Mouse (Mus musculus) left cerebral cortex, adult 11 months (tissue): ENCODE measurements at regions not wholly inside any gene's neighbourhood (a gene's known extent, or its start where the extent isn't known, plus 50 kb on each side); places are given as distances from the start of the nearest gene placed in this dataset.

Experiments
- DNase-seq: peaks from one replicate; pipeline ENCODE4 v3.0.0; 2022; ENCODE audit warnings: low spot score

DNA sequence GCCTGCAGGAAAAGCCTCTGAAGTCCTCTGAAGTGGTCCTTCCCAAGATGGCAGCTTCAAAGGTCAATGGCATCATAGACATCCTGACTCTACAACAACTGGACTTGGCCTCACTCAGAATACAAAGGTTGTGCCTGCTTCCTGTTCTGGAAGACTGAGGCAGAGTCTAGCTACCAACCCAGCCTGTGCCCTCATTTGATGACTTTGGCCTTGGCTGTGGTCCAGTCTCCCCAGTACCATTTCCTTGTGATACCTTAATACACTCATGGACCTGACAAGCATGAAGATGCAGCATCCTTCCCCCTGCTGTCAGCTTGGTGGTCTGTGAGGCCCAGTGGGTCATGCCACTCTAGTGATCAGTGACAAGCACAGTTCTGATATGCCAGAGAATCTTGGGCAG, 130.6 kb downstream of the Gm4791 start:
- no peak for DNase-seq

DNA sequence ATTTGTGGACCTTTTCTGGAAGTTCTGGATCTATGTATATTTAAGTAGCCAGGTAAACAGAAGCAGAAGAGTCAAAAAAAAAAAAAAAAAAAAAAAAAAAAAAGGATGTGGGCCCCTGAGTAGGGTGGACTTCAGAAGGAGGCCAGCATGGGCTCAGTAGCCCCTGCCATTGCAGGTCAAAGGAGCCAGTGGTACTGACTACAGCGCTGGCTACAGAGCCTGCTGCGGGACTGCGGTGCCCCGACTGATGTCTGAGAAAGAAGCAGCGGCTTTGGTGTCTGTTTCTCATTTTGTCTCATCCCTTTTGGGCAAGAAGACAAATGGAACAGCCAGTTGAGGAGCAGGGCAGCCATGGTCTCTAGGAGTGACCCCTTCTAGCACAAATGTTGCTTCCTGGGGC, 134.9 kb downstream of the Gm4791 start:
- DNase-seq: no peak

DNA sequence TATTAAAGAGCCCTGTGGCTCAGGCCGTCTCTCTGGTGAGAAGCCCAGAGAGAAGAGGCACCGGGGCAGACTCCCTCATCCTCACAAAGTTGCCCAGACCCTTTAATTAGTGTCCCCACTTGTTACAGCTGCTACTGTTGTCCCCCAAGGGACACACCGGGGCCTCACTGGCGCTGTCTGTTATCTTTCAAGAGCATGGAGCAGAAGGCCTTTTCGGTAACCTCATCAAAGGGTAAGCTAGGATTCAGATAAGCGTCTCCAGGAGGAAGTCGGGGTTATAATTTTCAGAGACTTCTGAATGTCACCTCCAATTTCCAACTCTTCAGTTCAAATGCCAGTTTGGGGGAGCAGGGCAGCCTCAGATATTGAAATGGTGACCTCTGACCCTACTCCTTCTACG, 135.3 kb downstream of the Gm4791 start:
- DNase-seq: no peak

DNA sequence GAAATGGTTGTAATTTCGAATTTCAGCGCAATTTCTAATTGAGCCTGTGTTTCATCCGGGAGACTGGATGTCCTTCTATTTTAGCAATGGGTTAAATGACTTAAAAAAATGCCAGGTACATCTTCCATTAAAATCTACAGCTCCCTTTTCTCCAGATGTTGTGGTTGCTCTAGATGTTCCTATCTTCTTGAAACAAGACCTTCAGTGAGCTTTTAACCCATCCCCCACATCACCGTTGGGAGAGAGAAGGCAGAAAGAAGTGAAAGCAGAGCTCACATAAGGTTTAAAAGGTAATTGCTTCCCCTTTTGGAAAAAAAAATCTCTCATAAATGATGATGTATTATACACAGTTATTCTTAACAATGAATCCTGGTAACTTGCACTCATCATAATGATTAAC, 135.9 kb downstream of the Gm4791 start:
- no peak for DNase-seq

DNA sequence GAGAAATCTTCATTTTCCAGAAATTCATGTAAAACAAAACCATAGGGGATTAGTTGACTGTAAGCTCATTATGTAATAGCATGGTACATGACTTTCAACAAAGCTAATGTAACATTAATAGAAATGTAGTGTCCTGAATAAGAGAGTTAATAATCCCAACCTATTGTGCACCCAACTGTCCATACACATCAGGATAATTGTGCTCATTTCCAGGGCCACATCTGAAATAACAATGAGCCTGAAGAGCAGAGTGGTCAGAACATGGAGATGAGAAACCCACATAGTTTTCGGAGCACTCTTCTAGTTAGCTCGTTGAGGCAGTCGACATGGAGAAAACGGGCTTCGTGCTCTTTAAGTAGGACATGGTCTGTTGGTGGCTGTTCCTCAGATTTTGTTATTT, 138.1 kb downstream of the Gm4791 start:
- DNase-seq: no peak

DNA sequence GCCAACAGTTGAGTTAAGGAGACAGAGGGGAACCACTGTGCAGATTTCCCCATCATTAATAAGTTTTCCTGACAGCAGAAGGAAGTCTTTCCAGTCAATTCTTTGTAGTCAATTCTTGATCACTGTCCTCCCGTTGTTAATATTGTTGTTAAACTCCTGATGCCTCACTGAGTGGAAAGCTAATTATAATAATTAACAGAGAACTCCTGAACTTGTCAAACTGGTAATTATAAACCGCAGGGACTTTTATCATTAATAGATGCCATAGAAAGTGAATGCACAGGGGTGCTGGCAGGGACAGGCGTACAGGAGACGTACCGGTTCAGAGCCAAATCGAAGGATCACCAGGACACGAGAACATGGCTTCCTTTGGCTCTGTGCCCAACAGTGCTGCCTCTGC, 154.9 kb downstream of the Gm4791 start:
- DNase-seq: no peak

DNA sequence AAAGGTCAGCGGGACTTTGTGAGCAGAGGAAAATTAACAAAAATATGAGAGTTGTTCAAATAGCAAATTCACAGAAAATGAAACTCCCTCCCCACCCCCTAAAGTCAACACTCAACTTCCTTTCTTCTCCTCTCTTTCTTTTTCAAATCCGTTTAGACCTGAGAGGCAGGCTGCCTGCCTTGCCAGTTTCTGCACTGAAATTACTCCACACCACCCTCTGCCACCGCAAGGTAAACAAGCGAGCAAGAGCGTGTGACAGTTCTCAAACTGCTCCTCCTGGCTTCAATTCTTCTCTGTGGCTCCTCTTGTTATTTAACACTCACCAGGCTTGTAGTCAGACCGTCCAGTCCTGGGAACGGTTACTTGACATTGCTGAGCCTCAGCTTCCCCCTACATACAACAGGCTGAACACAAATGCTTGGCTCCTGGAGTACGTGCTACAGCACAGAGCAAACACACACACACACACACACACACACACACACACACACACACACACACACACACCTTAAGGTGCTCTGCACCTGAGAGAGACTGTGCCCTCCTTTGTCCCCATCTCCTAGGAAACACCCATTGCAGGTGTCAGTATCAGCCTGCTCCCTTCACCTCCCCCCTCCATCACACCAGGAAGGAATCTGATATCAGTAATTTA, 167.1 kb downstream of the Gm4791 start:
- no peak for DNase-seq

DNA sequence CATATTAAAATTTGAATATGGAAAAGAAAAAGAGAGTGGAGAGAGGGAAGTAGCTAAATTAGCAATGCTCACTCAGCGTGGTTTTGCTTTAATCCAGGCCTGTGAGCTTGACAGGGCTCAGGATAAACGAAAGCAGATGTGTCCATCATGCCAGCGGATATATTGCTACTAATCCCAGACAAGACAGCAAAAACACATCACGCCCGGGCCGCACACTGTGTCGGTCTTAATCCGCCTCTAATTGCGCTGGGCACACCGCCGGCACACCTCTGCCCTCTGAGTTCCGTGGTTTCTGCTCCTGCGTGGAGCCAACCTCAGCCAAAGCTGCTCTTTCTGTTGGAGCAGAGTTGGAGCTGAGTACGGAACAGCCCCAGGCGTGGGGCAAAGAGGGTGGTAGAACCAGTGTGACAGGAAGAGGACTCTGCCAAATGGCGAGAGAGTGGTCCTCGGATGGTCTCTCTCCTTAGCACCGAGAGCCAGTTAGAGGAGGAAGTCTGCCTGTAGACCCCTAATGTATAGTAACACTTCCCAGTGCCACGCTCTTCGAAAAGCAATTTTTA, 169.2 kb downstream of the Gm4791 start:
- no peak for DNase-seq

DNA sequence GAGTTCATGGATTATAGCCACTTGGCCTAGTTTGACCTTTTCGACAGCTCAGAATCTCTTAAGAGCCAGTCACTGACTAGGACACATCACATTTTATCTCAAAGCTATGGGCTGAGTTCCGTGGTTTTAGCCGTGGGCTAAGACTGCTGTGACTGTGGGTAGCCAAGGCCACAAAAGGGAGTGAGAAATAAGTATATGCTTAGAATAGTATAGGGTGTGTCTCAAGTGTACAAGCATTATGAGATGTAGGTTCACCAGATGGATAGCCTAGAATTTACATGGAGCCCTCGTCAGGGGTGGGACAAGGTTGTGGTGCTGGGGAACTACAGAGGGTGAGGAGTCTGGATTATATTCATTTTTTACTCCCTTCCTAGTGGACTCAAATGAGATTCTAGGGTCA, 177.5 kb downstream of the Gm4791 start:
- no peak for DNase-seq

DNA sequence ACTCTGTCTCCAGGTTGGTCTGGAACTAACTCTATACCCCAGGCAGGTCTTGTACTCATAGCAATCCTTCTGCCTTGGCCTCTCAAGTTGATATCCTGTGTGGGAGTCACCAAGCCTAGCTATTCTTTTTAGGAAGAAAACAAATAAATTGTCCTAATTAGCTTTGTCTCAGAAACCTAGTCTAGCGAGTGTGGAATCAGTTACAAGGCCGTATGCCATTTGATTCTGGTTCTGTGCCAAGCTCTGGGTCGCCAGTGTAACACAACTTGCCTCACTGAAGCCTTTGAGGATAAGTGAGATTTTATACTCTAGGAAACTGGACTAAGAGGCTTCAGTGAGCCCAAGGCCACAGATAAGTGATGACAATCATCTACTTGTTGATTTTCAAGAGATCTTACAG, 219.6 kb downstream of the Gm4791 start:
- no peak for DNase-seq

DNA sequence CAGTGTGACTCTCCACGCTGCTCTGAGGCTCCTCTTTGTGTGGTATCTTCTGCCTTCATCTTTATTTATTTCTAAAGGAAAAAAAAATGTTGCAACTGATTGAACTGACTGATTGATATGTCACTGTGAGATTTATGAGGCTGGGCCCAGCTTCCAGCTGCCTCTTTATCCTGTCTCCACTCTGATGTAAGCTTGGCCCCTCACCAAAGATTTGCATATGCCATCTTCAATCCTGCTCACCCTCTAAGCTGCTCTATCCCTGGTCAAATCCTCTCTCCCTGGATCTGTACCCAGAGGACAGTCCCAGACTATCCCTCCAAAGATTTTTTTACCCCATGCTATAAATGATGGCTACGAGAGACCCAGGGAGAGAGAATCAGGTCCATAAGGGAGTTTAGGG, 225.0 kb downstream of the Gm4791 start:
- no peak for DNase-seq

DNA sequence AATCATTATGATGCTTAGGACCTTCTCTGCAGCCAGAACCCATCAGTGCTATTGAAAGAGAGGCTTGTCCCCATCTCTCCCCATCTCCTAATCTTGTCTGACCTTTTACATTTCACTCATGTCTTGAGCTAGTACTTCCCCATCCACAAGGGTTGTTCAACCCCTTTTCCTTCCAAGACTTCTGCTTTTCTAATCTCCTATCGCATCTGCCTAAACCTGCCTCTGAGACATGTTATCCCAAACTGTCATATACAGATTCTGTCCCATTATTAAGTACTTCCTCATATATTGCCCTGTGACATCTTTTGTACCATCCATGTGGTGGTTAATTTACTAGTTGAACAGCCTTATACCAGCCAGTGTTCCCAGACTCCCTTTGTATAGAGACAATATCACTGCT, 225.7 kb downstream of the Gm4791 start:
- no peak for DNase-seq

DNA sequence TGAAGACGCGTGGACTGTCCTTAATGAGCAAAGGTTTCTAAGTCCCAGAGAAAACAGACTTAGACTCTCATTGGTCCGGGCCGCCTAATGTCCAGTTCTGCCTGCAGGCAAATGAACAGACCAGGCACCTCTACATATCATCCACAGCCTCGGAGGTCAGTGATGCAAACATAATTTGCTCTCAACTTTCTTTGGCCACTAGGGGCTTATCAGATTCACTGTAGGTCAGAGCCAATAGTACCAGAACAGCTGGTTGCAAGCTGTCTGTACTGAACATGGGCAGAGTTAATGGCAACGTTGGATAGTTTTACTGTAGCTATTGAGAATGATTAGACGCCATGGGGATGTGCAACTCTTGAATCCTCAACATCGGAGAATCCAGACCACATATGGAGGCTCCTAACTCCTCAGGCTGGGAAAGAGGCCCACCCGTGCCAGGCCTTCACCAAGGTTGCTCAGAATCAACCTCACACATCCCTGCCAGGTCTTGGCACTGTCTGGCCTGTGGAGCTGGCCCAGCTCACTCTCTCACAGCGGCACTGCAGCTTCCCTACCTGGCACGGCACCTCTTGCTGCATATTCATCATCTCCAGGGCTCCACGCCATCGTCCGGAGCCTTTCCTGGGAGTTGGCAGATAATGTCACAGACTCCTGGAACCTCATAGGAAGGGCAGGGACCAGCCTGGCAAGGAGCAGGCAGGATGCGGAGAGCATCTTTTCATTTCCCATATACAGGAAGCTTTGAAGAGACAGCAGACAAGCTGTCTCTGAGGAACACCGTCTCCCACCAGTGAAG, 228.1 kb downstream of the Gm4791 start:
- no peak for DNase-seq

DNA sequence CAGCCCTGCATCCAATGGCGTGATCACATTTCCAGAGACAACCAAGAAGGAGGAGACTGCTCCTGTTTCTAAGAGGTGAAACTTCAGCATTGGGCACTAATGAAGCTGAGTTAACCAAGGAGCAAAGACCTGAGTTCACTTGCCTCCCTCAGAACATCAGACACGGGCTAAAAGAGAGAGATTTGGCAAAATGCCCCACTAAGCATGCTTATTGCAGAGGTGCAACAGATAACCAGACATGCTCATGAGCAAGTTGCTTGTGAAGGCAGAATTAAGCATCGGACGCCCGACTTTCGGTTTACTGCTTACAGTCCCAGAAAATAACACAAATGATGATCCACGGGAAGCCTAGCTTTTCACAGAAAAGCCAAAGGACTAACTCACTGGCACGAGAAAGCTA, 228.8 kb downstream of the Gm4791 start:
- no peak for DNase-seq

DNA sequence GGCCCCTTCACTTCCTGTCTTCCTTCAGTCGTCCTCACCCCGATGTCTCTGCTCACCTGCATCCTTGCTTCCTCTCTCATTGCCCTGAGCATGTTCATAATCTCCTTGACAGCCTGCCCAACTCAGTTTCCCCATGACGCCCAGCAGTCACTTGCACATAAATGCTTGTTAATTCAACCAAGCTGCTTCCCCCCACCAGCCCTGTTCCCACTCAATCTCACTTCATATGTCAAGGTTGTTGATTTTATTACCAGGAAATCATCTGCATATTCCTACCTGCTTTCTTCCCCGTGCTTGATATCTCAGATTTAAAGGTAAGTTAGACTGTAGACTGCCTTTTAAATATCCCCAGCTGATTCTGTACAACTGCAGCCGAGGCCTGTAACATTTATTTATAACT, 230.2 kb downstream of the Gm4791 start:
- no peak for DNase-seq

DNA sequence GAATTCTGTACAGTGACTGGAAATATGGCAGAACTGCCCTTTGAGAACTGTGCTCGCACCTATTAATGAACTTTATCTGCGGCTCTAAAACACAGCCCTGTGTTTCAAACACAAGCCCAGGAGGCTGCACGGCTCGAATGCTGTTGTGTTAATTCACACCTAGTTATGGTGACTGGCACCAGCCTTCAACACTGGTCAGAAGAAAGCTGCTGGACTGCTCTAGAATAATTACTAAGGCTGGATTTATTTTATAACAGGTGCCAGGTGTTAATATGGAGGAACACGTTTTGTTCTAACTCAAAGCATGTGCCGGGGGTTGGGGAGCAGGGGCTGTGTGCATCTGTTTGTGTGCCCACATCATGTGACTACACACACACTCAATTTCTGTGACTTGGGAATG, 230.8 kb downstream of the Gm4791 start:
- no peak for DNase-seq

DNA sequence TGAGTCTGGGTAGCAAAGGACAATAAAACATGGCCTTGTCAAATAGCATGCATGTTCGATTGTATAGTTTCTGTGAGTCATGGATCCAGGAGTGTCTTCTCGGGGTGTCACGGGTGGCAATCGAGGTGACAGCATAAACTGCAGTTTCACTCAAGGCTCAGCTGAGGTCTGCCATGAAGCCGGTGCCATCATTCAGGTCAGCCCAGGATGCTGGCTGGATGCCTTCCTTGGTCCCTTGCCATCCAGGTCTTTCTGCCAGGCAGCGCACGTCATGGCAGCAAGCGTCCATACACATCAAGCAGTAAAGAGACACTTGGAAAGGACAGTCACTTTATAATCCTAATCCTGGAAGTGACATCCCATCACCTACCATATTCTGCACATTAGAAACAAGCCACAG, 242.4 kb downstream of the Gm4791 start:
- no peak for DNase-seq

DNA sequence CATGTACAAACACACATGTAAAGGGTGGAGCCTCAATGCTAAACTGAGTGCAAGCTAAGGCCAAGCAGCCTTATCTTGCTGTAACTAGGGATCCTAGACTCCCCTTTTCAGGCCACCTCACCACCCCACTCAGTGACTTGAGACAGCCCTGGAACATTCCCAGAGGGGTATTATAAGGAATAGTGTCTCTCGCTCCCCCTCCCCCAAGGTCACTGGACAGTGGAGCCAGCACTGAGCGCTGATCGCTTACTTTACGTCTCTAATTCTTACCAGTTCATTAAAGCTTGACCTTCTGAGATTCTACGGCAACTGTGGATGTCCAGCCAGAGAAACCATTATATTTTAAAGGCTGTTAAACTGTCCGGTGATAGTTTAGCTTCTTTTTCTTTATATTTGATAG, 243.5 kb downstream of the Gm4791 start:
- DNase-seq: no peak

DNA sequence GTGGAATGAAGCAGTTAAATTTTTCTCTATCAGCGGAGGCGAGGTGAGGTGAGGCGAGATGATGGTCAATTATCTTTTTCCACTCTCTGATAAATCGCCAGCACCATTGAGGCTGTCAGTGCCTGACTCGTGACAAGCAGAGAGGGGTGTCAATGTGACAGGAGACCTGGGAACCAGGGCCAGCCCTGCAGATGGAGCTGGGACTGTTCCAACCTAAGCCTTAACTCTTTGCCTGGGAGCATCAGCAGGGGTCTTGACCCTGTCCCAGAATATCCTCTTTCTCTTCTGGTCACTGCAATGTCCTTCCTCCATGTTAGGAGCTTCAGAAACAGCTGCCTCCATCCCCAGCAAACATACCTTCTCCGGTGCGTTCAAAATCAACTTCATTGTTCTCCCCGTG, 244.0 kb downstream of the Gm4791 start:
- DNase-seq: no peak

DNA sequence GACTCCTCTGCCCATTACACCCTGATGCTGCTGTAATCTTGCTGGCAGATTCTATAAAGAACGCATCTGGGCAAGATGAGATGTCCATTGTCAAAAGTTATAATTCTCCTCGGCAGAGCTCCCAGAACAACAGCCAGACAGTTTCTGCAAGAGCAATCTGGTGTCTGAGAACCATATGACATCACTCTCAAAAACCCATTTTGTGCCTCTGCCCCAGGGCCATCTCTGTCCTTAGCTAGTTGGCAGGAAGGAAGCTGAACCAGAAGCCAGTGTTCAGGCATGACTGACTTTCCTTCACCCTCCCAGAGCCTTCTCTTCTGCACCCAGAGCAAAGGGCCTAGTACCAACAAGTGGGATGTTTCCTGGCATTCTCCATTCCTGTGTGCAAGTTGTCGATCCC, 250.5 kb downstream of the Gm4791 start:
- no peak for DNase-seq

DNA sequence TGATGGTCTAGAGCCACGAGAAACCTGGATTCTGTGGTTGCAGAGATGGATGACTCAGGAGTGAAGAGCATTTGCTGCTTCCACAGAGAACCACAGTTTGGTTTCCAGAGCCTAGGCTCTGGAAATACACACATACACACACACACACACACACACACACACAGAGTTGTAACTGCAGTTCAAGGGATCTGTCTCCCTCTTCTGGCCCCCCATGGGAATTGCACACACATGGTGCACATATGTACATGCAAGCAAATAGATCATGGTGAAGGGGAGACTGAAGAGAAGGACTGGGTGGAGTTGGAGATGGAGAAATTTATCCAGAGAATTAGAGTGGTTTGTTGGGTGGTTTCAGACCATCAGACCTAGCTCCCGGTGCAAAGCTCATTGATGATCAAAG, 252.6 kb downstream of the Gm4791 start:
- DNase-seq: no peak

DNA sequence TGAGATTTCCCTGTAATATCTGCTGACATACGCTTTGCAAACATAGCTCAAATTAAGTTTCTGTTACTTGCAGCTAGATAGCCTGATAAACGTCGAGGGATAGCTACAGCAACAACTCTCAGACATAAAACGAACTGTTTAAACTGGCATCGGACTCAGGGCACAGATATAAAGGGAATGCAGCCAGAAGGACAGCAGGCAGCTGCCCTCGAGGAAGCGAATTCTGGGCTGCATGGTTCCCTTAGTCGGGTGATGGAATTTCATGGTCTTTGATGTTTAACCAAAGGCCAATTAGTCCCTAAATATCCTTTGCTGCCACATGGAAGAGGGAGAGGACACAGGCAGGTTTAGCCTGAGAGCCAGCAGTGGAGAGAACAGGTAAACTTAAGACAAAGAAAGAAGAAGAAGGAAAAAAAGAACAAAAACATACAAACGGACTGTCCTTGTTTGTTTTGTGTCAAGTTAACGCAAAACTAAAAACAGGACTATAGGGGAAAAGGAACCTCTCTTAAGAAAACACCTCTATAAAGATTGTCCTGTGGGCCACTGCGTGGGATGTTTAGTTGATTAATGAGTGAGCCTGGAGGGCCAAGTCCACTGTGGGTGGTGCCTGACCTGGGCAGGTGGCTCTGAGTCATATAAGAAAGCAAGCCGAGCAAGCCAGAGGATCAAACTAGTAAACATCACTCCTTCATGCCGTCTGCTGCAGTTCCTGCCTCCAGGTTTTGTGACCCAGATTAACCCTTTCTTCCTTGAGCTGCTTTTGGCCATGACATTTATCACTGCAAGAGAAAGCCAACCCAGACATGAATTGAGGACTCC, 255.5 kb downstream of the Gm4791 start:
- no peak for DNase-seq

DNA sequence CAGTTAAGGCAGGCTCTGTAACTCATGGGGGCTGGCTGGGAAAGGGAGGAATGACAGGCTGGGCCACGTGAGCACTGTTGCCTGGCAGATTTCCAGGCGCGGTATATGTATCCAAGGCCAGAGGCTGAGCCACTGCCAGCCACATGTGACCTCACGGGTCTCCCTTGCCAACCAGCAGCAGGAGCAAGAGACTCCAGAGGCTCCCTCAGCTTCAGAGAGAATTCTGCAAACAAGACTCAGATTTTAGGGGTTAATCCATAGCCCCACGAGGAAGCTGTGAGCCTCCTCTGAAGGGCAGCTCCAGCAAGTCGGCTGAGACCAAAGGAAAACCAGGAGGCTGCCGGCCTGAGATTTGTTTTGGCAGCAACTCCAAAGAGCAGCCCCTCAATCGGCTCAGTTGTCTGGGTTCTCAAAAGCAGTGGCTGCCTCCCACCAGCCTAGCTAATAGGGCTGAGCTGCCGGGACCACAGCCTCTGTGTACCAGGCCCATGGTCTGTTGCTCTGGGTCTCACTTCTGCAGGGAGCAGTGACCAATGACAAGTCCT, 264.0 kb upstream of the Cadm1 start:
- no peak for DNase-seq
